Mouse (Mus musculus) stomach, postnatal 0 days (tissue): ENCODE data around the gene Zkscan14.

Experiments
- CTCF ChIP-seq: IDR thresholded peaks from 2 replicates; pipeline ENCODE4 v1.5.1; 2016; ENCODE audit warnings: antibody characterized with exemption, low read depth, mild to moderate bottlenecking, moderate library complexity
- EP300 ChIP-seq: optimal IDR thresholded peaks from 2 replicates; pipeline ENCODE3; 2016; ENCODE audit warnings: antibody characterized with exemption

- TF ChIP-seq CTCF (no peak), EP300 (no peak)
Measured at GRCm38 (mm10) chr5:145191962-145192361, 9.7 kb downstream of the Zkscan14 start, which contains the start of gene Atp5j2.
